Mouse (Mus musculus) layer of hippocampus, adult 9-11 months (tissue): ENCODE measurements around the gene Coq8b.
"Not testable (repeated sequence)": the region's sequence is repeated elsewhere in the genome, so short reads cannot be mapped to it uniquely, and the experiment has no call there.

Experiments used
- DNase-seq: peaks from one replicate; pipeline ENCODE4 v3.0.0; 2022

Gene Coq8b

DNA sequence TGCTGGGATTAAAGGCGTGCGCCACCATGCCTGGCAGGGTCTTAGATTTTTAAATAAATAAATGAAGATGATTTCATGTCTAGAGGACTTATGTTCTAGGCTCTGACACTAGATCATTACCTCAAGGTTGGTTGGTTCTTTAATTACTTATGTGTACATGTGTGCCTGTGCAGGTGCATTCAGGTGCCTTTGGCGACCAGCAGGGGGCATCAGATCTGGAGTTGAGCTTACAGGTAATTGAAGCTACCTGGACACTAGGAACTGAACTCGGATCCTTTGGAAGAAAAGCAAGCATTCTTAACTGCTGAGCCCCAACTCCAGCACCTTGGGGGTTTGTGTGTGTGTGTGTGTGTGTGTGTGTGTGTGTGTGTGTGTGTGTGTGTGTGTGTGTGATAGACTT, 2.0 kb upstream of the Coq8b start:
- DNase-seq = no peak

DNA sequence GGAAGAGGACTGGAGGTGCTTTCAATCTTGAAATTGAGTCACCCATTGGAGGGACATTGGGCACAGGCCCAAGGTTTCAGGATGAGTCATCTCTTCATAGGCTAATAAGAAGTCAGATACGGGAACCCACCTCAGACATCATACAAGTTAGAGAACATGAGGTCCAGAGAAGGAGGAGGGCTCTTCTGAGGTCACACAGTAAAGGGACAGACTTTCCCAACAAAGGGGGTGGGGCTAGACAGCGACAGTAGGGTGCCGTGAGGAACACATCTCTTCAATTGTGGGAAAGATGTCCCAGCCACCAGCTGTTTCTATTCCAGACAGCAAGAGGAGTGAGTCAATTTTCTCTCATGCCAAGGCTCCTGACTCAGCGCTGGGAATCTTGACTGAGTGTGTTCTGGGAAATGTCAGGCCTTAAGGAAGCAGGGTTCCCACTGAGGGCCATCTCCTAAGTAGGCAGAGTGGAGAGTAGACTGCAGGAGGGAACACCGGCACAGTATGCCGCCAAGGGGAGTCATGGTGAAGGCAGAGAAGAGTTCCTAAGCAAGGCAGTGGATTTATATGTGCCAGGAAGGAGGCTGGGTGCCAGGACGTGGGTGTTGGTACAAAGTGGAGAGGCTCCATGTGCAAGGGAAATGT, 1.0 kb upstream of the Coq8b start:
- DNase-seq = peak; percentile 83

DNA sequence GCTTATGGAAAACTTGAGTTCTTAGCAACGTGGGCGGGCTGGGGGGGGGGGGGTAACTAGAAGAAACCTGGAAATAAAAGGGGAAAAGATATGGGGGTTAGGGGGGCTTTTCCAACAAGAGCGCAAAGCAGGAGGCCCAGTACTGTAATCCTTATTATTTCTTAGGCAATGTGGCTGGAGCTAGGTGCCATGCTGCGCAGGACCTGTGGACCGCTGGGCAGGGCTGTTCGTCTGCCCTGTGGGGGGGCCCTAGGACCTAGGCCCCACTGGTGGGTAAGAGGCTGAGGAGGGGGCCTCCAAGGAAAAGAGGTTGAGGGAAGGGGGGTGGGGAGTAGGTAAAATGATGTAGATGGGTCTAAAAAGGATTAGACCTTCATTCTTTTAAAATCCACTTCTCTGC, 477 bp downstream of the Coq8b start:
- DNase-seq = no peak

DNA sequence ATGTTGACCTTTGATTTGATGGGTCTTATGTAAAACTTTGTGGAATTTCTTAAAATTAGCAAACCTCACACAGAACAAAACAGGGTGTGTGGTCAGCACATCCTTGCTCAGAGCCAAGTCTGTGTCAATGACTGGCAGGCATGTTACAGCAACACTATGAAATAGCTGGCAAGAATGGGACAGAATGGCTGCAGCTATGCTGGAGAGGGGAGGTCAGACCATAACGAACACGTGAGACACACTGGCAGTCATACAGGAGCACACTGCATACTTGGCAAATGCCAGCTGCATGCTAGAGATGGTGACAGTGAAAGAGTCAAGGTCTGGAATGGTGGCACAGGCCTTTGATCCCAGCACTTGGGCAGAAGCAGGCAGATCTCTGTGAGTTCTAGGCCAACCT, 2.9 kb downstream of the Coq8b start:
- DNase-seq = no peak

DNA sequence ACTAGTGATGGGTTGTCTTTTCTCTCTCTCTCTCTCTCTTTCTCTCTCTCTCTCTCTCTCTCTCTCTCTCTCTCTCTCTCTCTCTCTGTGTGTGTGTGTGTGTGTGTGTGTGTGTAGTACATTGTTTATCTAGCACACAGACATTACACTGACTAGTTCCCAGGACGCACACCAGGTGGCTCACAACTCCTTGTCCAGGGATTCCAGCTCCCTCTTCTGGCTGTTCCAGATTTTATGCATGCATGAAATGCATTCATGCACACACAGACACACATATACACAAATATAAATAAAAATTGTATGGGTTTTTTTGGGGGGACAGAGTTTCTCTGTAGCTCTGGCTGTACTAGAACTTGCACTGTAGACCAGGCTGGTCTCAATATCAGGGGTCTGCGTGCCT, 4.7 kb downstream of the Coq8b start:
- DNase-seq = no peak

DNA sequence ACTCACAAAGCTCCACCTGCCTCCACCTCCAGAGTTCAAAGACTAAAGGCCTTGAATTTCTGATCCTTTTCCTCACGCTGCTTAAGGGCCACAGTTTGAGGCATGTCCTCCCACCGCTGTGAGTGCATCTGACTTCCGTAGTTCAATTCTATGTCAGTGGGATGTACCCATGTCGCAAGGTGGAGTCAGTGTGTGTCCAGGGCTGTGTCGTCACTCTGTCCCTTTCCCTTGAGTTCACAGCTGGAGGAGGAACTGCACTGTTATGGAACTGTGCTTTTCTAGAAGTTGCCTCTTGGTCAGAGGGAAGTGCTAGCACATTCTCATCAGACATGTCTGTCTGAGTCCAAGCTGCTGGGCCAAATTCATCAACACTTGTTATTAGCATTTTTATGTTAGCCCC, 5.7 kb downstream of the Coq8b start:
- no peak for DNase-seq

DNA sequence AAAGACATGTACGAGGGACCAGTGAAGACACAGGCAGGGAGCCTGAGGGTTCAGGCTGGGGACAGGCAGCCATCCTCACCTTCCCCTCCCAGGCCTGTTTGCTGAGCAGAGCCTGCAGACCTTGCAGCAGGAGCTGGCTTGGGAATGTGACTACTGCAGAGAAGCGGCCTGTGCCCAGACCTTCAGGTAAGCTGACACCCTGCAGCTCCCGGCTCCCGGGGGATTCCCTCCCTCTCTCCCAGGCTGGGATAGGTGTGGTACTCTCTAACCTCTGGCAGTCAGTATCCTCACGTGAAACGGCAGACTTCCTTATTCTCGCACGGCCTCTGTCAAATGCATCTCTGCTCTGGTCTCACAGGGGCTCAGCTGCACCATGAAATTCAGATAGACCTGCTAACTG, 10.4 kb downstream of the Coq8b start:
- DNase-seq = no peak

DNA sequence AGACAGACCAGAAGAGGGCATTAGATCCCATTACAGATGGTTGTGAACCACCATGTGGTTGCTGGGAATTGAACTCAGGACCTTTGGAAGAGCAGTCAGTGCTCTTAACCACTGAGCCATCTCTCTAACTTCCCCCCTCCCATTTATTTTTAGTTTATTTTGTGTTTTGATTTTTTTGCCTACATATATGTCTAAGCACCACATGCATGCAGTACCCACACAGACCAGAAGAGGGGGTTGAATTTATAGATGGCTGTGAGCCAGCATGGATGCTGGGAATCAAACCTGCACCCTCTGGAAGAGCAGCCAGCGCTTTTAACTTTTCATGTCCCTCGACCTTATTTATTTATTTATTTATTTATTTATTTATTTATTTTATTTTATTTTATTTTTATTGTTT, 11.3 kb downstream of the Coq8b start:
- not testable (repeated sequence) for DNase-seq

DNA sequence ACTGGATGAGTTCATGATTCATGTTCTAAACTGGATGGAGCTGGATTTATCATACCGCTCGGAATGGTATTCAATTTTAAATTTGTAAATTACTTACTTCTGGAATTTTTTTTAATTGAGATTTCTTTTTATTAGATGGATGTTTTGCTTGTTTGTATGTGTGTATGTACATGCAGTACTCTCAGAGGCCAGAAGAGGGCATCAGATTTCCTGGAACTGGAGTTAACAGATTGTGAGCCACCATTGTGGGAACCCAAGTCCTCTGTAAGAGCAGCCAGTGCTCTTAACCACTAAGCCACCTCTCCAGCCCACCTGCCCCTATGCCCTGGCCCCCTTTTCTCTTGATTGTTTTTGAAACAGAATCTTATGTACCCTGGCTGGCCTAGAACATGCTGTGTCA, 16.3 kb downstream of the Coq8b start:
- DNase-seq = no peak

DNA sequence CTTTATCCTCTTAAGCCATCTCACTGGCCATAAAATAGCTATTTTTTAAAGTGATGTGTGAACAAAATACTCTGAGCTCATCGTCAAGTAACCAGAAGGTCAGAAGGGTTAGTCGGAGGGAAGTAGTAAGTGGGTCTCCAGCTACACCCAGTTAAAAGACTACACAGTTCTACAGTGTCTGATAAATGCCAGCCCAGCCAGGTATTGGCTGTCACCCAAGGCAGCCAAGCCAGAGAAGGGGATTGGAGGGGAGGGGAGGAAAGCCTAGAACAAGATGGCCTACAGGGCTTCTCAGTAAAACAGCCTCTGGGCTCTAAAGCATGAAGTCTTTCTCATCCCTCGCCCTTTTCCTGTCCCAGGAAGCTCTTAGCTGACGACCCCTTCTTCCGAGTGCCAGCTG, 17.1 kb downstream of the Coq8b start:
- no peak for DNase-seq

DNA sequence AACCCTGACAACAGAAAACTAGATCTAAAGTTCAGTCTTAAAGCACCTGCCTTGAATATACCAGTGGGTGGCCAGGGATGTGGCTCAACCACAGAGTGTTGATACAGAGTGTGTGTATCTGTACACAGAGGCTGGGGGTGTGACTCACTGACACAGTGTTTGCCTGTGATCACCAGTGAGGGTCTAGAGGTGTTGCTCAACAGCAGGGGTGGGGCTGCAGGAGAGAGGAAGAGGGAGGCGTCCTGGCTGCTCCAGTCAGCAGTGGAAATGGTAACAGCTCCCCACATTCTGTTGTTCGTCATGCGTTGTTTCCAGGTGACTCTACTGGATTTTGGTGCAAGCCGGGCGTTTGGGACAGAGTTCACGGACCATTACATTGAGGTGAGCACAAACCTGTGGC, 19.1 kb downstream of the Coq8b start:
- DNase-seq = no peak

DNA sequence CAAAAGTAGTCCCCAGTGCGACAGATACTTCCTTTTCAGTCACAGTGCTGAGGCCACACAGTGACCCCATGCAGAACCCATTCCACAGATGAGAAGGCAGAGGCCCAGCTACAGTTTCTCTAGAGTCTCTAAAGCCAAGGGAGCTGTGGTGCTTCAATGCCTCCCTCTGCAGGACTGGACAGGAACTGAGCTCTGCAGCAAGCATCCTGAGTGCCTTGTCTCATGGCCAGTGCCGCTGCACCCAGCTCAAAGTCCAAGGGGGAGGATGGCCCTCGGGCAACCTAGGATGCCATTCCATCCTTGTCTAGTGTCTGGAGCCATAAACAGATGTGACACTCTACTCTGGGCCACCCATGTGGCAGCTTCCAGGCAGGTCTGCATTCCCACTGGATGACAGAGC, 22.9 kb downstream of the Coq8b start:
- no peak for DNase-seq

DNA sequence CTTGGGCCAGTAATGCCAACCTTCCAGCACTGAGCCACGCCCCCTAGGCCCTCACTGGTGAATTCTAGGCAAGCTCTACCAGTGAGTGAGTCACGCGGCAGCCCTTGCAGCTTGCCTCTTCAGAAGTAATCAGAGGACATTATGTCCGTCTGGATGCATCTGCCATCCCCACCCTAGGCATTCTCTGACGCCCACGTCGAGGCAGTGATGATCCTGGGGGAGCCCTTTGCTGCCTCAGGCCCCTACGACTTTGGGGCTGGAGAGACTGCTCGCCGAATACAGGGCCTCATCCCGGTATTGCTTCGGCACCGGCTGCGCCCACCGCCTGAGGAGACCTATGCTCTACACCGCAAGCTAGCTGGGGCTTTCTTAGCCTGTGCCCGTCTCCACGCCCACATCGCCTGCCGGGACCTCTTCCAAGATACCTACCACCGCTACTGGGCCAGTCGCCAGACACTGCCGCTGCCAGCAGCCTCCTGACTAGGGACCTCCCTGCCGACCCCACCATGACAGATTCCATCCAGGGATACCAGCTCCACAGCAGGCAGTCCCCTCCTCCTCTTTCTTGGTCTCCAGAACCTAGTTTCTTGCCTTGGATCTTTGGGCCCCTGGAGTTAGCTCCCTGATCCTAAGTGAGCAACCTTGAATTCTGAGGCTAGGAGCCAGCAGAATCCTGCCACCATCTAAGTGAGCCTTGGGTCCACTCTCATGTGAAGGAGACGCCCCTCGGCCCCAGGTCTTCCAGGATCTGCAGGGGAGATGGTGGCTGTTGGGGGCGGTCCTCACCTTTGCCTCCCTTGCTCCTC, 24.4 kb downstream of the Coq8b start:
- peak; percentile 82 for DNase-seq

DNA sequence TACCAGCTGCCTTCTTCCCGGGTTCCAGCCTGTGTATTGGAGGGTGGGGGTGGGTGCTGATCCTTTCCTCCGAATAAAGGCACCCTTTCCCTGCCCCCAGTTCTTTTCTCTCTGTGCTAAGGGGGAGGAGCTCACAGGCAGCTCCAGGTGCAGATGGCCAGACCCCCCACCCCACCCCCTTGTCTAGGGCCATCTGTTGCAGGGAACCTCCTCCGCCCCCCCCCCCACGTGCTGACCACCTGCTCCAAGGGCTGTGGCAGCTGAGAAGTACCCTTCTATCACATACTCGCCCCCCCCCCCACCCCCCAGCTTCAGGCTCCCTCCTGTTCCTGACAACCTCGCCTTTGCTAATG, 25.0 kb downstream of the Coq8b start:
- no peak for DNase-seq

DNA sequence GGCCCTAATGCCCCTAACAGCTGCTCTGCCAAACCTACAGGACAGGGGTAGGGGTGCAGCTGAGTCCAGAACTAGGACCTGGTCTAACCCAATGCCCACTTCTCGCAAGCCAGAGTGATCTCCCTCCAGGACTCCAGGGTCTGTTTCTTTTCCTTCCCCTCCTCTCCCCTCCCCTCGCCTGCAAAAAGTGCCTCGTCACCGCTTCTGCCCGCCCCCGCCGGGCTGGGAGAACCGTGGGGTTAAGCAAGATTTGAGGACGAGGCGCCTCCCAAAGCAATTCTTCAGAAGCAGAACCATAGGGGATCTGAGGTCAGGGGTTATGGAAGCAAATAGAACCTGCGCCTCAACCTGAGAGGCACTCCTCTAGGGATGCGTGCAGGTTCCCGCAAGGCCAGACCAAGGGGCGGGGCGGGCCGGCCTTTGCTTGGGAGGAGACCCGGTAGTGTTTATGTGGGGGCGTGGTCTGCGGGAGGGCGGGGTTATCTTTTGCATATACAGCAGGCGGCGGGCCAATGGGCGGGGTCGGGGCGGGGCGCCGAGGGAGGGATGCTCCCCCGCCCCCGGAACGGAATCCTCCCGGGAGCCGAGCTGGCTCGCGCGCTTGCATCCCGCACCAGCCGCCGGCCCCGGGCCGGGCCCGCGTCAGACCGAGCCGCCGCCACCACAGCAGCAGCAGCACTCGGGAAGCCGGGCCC, 25.5 kb downstream of the Coq8b start, which contains the start of gene Numbl:
Gene Numbl (plus strand): TSS at position 229 of the 695 bp plus-strand sequence.
- peak; percentile 94 for DNase-seq

DNA sequence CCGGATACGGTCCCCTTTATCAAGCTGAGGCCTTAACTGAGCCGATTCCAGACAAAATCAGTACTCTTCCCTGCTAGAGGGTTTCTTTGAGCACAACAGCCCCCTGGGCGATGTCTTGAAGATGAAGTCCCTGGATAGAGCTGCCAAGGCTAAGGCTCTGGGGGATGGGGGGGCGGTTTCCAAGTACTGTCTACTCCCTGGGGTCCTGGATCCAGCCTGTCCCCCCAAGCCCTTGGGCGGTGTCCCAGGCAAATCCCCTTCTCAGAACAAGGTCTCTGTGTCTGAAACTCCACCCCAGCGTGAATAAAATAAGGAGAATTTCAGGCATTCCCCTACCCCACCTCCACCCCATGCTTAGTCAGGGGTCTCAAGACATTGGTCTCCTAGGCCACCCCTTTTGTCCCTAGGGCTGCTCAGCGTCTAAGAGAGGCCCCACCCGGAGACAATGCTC, 26.5 kb downstream of the Coq8b start:
- DNase-seq = no peak

DNA sequence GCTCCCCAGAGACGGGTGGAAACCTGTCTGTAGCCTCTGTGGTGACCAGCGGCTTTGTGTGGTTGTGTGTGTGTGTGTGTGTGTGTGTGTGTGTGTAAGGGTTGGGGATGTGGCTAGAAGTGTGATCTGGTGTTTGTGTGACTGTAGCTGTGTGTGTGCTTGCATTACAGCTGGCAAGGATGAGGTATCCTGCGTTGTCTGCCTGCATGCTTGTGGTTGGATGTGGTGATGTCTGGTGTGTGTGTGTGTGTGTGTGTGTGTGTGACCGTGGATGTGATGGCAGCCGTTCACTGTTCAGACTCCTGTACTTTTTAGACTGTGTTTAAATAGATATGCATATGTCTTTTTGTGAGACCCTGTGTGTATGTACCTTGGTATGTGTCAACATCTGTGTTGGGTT, 26.9 kb downstream of the Coq8b start:
- no peak for DNase-seq

DNA sequence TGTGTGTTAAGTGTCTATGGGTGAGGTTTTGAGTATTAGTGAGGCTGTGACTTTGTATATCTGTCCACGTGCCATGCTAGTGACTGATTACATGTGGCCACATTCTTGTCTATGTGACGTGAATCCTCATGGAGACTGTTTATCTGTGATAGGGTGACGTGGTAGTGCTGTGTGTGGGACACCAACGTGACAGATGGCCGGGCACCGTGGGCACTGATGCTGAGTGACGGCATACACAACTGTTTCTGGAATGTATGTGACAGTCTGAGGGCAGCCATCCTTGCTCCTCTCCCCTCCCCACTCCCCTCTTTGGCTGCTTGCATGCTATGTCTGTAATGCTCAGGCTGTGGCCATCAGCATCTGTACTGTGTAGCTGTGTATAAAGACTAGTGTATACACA, 28.0 kb downstream of the Coq8b start:
- DNase-seq = no peak

DNA sequence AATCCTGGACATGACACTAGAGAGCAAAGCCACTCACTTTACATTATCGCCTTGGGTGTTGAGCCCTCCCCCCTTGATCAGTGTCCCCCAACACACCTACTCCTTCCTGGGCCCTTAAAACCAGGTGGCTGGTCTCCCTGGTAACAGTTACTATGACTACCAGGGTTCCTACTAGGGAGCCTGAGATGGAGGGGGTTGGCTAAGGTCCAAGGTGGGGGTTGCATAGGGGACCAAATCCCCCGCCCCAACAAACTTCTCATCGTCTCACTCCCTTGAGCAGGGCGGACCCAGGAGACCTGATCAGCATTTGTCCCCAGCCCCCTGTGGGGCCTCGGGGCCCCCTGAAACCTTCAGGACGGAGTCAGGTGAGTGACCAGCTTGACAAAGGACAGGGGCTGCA, 29.1 kb downstream of the Coq8b start:
- no peak for DNase-seq

DNA sequence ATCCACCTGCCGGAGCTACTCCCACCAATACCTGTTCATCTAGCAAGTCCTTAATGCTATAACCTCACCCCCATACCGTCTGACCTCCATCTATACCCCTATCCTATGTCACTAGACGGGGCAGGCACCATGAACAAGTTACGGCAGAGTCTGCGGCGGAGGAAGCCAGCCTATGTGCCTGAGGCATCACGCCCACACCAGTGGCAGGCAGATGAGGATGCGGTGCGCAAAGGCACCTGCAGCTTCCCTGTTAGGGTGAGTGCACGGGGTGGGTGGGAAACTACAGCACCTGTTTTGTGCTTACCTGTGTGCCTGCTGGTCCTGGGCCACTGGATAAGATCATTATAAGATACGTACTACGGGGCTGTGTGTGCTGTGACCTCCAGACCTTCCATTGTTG, 31.9 kb downstream of the Coq8b start:
- DNase-seq = no peak

DNA sequence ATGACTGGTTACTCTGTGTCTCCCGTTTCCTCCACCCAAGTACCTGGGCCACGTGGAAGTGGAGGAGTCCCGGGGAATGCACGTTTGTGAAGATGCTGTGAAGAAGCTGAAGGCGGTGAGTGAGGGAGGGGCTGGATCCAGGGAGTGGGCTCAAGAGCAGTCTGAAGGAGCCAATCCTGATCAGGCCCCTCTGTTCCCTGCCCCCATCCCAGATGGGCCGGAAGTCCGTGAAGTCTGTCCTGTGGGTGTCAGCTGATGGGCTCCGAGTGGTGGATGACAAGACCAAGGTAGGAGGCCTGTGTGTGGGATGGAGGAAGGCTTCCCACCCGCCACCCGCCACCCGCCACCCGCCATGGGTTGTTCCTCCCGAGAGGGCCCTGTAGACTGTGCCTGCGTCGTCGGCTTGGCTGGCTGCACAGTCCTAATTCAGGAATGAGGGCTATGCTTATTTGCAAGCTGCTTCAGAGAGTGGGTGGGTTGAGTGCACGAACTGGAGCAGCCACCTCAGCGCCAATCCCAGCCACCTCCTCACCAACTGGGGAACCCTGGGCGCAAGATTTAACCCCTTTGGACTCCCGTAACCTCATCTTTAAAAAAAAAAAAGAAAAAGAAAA, 33.8 kb downstream of the Coq8b start:
- DNase-seq = peak; percentile 90

DNA sequence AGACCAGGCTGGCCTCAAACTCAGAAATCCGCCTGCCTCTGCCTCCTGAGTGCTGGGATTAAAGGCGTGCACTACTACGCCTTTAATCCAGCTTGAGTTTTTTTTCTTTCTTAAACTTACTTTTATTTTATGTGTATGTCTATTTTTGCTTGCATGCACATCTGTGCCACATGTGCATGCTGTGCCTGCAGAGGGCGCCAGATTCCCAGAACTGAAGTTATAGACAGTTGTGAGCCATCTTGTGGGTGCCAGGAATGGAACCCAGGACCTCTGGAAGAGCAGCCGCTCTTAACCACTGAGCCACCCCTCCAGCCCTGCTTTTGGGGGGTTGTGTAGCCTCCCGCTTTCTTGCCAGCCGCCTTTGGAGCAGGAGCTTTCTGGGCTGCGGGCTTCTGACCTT, 38.6 kb downstream of the Coq8b start:
- no peak for DNase-seq

DNA sequence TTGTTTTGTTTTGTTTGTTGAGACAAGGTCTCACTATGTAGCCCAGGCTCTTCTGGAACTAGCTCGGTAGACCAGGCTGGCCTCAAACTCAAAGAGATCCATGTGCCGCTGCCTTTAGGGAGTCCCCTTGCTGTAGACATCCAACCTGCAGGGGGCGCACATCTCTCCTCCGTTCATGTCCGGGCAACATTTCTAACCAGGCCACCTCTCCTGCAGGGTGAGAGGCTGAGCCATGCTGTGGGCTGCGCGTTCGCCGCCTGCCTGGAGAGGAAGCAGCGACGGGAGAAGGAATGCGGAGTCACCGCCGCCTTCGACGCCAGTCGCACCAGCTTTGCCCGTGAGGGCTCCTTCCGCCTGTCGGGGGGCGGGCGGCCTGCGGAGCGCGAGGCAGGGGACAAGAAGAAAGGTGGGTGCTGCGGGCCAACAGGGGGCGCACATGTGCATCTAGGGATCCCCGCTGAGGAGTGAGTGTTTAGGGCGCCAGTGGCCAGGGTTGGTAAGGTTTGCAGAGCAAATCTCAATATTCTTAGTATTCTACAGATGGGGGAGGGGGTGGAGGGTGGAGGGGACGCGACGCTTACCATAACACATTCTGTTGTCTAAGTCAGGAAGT, 41.0 kb downstream of the Coq8b start:
- no peak for DNase-seq
